Mouse (Mus musculus) lung, adult 2 months (tissue): ENCODE measurements around the gene Grap2.

Source experiments
- CTCF ChIP-seq: fragments of 200-500 bp; IDR thresholded peaks from 2 replicates; pipeline ENCODE4 v1.5.1; 2011; ENCODE audit warnings: mild to moderate bottlenecking, low read length, control low read depth; ENCODE audit not compliant: insufficient read depth
- POLR2A ChIP-seq: fragments of 200-500 bp; IDR thresholded peaks from 2 replicates; pipeline ENCODE4 v1.6.1; 2011; ENCODE audit warnings: low read depth, mild to moderate bottlenecking, control low read depth, low read length, borderline replicate concordance; ENCODE audit errors: extremely low read depth

- TF ChIP-seq CTCF (no peak), POLR2A (no peak)
Observed at GRCm38 (mm10) chr15:80577166-80577960, 5.0 kb downstream of the Grap2 start.
